Mouse (Mus musculus) ovary, postnatal 36 days (tissue): ENCODE measurements around the gene Ccm2.
A peak's percentile ranks its signal among the peaks of the same experiment; 100 is the strongest.
"Not testable (repeated sequence)": the region's sequence is repeated elsewhere in the genome, so short reads cannot be mapped to it uniquely, and the experiment has no call there.

Source experiments
- DNase-seq: peaks from one replicate; pipeline ENCODE4 v3.0.0; 2022; ENCODE audit warnings: low spot score, mixed read lengths

The Ccm2 gene

GRCm38 (mm10) chr11:6546205-6547013 lies at the start of gene Ccm2:
Gene Ccm2, plus strand, starts transcription at chr11:6546887.
- peak; percentile 98 for DNase-seq

DNA sequence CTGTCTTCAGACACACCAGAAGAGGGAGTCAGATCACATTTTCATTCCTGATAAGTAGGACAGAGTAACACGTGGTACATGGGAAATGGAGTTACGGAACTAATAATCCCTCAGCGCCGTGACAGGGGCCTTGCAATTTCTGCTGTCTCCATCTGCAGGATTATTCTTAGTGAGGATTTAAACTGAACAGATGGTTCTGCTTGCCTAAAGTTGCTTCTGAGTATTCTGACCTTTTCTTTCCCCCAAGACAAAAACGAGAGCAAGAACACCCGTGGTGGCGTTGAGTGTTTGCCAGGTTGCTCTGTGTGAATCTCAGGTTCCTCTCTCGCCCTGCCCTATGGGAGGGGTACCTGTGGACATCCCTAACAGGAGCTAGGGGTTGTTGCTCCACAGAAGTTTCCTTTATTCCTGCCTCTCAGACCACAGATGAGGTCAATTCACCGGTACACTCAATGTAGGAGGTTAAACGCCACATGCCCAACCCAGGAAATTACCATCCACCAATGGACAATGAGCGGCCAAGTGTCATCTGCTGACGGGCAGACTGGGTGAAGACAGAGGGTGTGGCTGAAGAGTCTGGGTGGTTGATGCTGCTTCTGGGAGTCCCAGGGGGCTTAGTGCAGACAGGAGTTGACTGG lies 49.3 kb upstream of the Ccm2 start:
- DNase-seq = no peak

GRCm38 (mm10) chr11:6502506-6502905 lies 44.2 kb upstream of the Ccm2 start:
- DNase-seq = no peak

- DNase-seq = no peak
Observed at GRCm38 (mm10) chr11:6504226-6504625, 42.5 kb upstream of the Ccm2 start.

DNA sequence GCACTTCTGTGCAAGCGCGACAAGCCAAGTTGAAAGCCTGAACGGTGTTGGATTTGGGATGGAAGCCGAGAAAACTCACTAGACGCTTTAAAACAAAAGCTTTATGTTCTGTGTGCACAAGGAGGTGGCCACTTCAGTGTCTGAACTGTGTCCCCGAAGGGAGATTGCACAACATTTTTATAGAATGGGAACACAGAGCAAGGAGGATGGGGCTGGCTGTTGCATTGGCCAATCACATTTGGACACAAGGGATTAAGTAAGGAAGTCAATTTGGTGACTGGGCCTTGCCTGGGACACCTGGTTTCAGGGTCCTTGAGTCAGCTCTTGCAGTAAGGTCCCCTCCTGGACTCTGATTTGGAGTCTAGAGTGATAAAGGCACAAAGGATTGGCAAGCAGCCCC lies 42.0 kb upstream of the Ccm2 start:
- DNase-seq = no peak

DNA sequence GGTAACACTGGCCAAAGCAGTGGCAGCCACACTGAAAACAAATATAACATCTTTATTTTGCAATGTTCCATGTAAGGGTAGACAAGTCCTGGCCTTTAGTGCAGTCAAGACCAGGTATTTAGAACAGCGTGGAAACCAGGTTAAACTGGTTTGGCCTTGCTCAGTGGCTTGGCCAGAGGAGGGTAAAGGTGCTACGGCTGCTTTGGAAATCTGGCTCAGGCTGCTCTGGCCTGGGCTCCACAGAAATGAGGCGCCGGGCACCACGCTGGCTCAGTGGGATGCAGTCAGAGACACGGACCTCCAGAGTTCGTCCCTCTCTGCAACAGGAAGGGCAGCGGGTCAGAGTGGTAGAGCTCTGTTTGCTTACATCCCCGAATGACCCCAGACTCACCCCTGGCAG lies 40.2 kb upstream of the Ccm2 start:
- DNase-seq = no peak

DNA sequence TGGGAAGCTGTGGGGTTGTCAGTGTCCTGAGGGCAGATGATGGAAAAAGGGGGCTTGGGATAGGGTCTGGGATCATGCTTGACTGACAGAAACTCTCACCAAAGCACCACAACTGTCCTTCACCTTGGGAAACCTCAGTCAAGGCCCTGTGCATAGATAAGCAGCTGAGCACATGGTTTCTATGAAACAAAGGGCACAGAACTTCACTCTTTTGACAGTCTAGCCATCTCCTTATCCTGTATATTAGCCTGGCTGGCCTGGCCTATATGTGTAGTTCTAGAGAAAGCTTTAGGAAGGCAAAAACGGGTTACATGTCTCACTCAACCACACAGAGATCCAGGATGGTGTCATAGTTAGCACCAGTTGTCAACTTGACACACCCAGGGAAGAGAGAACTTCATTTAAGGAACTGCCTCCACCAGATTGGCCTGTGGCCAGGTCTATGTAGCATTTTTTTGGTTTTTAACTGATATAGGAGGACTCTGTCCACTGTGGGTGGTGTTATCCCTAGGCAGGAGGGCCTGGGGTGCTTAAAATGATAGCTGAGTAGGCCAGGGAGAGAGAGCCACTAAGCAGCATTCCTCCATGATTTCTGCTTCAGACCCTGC lies 38.3 kb upstream of the Ccm2 start:
- no peak for DNase-seq

GRCm38 (mm10) chr11:6514837-6515236 lies 31.9 kb upstream of the Ccm2 start:
- no peak for DNase-seq

DNA sequence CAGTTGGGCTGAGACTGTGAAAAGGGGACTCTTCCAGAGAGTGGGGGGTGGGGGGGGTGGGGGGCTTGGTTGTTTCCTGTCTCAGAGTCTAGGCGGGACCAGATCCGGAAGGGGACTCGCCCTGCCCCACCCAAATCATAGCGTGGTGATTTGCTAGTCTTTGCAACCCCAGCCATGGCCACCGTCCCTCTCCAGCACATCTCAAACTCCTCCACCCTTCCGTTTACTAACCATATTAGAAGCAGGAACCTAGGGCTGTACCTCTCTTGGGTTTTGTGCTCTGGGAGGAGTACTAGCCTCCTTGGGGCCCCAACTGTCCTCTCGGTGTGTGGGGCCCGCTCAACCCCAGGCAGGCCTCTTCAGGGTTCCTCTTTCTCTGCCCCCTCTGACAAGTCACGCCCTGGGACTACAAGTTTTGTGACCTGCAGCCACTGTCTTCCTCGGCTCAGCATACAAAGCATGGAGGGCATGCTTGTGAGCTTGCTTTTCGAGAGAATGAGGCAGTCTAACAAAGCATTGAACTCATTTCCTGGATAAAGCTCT lies 27.1 kb upstream of the Ccm2 start:
- DNase-seq = no peak

GRCm38 (mm10) chr11:6520507-6521173 lies 26.0 kb upstream of the Ccm2 start, which contains the start of gene Myo1g:
Gene Myo1g, minus strand, starts transcription at chr11:6520965.
- DNase-seq = no peak

DNA sequence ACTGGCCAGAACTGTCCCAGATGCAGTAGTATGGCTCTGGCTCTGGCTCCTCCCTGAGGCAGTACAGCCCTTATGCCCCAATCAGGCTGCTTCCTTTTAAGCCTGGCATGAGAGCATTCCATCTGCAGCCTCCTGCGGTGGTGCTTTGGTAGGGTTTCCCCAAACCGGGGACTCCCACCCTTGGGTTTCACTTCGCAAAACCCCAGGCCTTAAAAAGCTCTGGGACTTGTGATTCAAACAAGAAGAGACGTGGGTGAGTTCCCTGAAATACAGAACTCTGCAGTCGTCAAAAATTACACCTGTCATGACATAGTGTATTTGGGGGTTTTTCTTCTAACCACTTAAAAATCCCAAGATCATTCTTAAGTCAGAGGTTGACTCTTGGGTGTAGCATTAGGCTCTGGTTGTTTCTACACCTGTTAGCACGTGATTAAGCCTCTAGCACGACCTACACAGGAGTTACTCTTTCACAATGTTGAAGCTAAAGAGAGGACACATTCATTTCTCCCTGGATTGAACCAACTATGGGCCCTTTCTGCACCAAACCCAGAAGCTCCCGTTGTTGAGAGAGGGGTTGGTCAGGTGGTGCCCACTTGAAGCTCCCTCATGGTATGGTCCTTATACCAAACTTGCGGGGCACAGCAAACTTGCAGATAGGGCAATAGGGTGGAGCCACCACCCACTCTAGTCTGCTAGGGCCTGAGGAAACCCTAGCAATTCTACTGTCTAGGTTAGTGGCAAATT lies 23.7 kb upstream of the Ccm2 start:
- no peak for DNase-seq

GRCm38 (mm10) chr11:6523662-6524088 lies 23.0 kb upstream of the Ccm2 start:
- no peak for DNase-seq

DNA sequence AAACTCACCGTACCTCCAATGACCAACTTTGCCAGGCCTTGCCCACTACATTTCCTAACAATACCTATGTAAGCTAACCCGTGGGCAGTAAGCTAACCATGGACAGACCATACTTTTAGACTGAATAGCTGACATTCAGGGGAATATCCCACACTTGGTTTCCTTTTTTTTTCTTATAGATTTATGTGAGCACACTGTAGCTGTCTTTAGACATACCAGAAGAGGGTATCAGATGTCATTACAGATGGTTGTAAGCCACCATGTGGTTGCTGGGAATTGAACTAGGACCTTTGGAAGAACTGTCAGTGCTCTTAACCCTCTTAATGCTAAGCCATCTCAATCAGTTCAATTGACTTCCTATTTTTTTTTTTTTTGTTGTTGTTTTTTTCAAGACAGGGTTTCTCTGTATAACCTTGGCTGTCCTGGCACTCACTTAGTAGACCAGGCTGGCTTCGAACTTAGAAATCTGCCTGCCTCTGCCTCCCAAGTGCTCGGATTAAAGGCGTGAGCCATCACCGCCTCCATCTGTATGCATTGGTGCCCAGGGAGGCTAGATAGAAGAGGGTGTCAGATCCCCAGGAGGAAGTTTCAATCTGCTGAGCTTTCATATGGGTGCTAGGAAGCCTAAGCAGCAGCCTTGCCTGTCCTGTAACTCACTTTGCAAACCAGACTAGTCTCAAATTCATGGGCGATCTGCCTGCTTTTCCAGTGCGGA lies 22.4 kb upstream of the Ccm2 start:
- DNase-seq = no peak

DNA sequence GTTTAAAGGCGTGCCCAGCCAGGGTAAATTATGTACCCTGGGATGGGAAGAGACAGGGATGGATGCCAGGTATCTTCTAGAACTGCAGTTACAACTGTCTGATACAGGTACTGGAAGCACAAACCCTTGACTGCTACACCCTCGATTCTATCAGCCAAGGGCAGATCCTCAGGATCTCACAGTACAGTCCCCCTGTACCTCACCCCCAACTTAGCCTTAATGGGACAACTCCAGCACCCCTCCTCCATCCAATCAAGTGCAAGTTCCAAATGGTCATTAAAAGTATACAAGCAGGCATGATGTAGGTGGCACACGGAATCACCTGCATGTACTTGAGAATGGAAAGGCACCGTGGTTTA lies 21.8 kb upstream of the Ccm2 start:
- no peak for DNase-seq

- DNase-seq = no peak
Observed at GRCm38 (mm10) chr11:6525241-6525640, 21.4 kb upstream of the Ccm2 start.

DNA sequence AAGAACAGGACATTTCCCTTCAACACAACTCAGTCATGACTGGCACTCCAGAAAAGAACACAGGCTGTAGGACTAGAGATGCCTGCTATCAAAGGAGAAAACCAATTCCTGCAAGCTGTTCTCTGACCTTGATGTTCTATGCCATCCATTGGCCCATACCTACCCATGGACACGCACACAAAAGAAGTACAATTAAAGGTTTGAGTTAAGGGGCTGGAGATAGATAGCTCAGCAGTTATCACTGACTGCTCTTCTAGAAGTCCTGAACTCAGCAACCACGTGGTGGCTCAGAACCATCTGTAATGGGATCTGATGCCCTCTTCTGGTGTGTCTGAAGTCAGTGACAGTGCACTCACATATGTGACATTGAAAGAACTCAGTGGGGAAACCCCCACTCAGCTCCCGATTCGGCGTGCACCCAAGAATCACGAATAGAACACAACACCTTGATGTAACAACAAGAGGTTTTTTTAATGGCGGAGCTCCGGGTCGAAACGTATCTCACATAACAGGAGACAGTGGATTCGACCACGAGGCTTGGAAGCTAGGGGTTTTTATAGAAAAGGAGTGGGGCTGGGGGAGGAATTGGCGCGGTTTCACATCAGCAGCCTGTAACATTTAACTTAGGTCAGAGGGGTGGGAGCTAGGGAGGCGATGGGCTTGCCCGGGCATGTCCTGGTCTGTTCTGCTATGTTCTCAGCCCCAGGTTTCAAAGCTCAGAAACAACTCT lies 20.0 kb upstream of the Ccm2 start:
- not testable (repeated sequence) for DNase-seq

DNA sequence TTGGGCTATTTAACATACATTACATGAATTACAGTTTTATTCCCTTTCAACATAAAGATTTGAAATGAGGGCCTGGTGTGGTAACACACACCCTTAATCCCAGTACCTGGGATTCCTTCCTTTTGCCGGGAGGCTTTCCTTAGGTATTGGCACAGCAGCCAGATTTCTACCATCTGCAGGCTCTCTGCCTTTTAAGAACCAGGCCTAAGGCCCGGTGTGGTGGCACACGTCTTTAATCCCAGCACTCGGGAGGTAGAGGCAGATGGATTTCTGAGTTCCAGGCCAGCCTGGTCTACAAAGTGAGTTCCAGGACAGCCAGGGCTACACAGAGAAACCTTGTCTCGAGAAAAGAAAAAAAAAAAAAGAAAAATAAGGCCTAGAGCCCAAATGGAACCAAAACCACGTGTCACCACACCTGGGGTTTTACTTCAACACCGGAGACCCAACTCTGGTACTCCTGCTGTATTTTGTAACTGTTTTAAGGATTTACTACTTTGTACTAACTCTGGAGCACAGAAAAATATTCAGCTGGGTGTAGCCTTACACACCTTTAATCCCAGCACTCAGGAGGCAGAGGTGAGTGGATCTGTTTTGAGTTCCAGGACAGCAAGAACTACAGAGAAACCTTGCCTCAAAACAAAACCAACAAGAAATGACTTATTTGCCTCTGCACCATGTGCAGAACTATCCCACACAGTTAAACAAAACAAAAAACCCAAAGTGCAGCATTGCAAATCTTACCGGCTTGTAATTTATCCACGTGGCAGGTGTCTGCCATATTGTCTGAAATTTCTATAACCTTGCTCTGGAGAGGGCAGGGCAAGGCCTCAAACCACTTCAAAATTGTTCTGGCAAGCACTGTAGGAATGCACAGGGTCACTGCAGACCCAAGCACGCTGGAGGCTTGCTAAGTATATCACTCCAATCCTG lies 19.2 kb upstream of the Ccm2 start:
- DNase-seq = no peak

- peak; percentile 98 for DNase-seq
Observed at GRCm38 (mm10) chr11:6528186-6529006, 18.3 kb upstream of the Ccm2 start.
